Mouse (Mus musculus) kidney, embryonic 16.5 days (tissue): ENCODE results near the gene Ebf1. TPM values are rescaled to one million over a fixed set of nuclear protein-coding genes. Genes with fewer than 3 reads are reported as not detected.

Experiments
- ATAC-seq: fragments of 200-750 bp; cut with Nextera tagmentation; 2 replicates; pipeline ENCODE4 v1.8.0; 2017; ENCODE audit warnings: moderate TSS enrichment; ENCODE audit not compliant: low FRiP score, low TSS enrichment
- H3K27ac ChIP-seq: fragments of 300-500 bp; sonication (generic); 2 replicates; pipeline ENCODE4 v1.5.1; 2014; ENCODE audit warnings: low read length
- H3K27me3 ChIP-seq: fragments of 300-500 bp; sonication (generic); 2 replicates; pipeline ENCODE4 v1.6.1; 2014; ENCODE audit warnings: low read length, control low read depth, mixed read lengths; ENCODE audit not compliant: insufficient read depth
- H3K36me3 ChIP-seq: fragments of 300-500 bp; sonication (generic); 2 replicates; pipeline ENCODE4 v1.6.1; 2014; ENCODE audit warnings: low read length, control low read depth, mixed read lengths; ENCODE audit not compliant: insufficient read depth
- H3K4me1 ChIP-seq: fragments of 300-500 bp; sonication (generic); 2 replicates; pipeline ENCODE4 v1.6.1; 2014; ENCODE audit warnings: low read length, control low read depth, mixed read lengths; ENCODE audit not compliant: insufficient read depth
- H3K4me2 ChIP-seq: fragments of 300-500 bp; sonication (generic); replicated peaks from 2 replicates; pipeline ENCODE4 v1.6.1; 2014; ENCODE audit warnings: low read depth, low read length
- H3K4me3 ChIP-seq: fragments of 300-500 bp; sonication (generic); 2 replicates; pipeline ENCODE4 v1.5.1; 2014; ENCODE audit warnings: mild to moderate bottlenecking, low read length
- H3K9ac ChIP-seq: fragments of 300-500 bp; sonication (generic); replicated peaks from 2 replicates; pipeline ENCODE4 v1.6.1; 2014; ENCODE audit warnings: low read length
- H3K9me3 ChIP-seq: fragments of 300-500 bp; sonication (generic); 2 replicates; pipeline ENCODE4 v1.6.1; 2016; ENCODE audit warnings: low read length, control low read depth
- WGBS: fragments of 180-500 bp; shearing (Covaris S2); extraction: QIAGEN DNeasy Blood & Tissue Kit; methylation state at CpG from one replicate; pipeline ENCODE4 v1.1.7; 2014; 5-methylcytosine and 5-hydroxymethylcytosine counted together
- polyA plus RNA-seq: library from polyadenylated mRNA; unstranded; fragments of >200 nt; fragmentation: Nextera tagmentation; extraction: Ambion mirVana; gene quantifications from 2 replicates; pipeline ENCODE4 v1.2.1, GENCODE M21; 2015

Ebf1 gene
- polyA plus RNA-seq, 1 experiment from 2014 or later, result 24.1 TPM

DNA sequence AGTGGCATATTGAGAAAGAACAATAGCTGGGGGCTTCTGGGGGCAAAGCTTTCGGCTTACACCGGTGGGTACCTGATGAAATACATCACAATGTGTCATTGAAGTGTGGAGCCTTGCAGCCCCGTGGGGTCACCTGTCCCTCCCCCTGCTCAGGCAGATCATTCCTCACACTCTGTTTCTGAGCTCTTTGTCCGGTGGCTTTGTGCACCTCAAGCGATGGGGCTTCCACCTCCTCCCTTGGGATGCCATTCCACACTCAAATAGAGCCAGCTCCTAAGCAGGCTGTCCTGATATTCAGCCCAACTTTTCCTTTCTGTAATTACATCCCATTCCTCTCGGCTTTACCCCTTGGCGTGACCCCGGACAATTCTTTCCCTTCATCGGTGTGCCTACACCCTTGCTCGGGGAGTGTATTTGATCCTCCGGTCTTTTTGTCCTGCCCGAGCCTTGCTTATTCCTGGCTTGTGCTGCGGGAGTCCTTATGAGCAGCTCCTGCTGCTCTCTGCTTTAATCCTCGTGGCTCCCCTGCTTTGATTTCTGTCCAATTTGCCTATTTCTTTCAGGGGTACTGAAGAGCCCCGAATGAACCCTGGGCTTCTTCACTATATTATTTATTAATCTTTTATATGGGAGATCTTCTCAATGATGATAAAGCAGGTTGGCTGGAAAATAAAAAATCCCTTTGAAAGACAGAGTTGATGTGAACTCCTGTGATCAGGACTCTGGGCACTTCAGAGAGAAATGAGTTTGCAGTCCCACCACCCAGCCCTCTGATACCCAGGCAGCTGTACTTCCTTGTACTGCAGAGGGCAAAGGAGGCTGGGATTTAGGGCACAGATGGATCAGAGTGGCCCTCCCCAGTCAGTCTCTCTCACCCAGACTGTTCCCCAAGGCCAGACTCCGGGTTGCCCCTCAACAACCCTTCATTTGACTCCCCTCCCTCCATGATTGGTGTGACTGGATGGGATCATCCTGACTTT lies 160.5 kb downstream of the Ebf1 start:
- ATAC-seq, result no peak
- Histone ChIP-seq H3K4me3 (no peak overlapping the region), H3K27ac (no peak overlapping the region), H3K4me2 (no peak overlapping the region), H3K36me3 (no peaks in the 10 kb centered on the region), H3K9me3 (no peaks in the 10 kb centered on the region), H3K9ac (no peak overlapping the region), H3K27me3 (no peaks in the 10 kb centered on the region), H3K4me1 (0 out of 2 replicates have a peak, but pooled peaks cover 2% of the 10 kb centered on the region)
- WGBS, result 57% methylated on average over 16 of the region's 16 CpGs

DNA sequence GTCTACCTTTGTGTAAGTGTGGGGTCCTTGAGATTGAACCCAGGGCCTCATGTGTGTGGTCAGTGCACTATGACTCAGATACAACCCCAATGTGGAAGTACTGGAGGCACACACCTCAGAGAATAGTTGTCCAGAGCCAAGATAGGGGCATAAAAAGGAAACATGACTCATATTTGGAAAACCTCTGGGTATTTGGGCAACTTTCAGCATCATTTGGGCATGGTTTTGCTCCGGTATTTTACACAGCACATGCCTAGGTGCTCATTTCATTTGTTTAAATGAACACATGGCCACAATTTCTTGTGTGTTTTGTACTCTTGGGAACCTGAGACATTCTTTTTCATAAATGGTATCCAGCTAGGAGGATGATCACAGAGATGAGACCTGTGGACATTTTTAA lies 161.9 kb downstream of the Ebf1 start:
- 0 out of 2 replicates have a peak, but pooled peaks cover 2% of the 10 kb centered on the region for H3K4me1 ChIP-seq
- no peaks in the 10 kb centered on the region for H3K9me3 ChIP-seq
- H3K4me3 ChIP-seq, result no peak overlapping the region
- 97% methylated on average over 1 of the region's 1 CpGs for WGBS
- no peaks in the 10 kb centered on the region for H3K27me3 ChIP-seq
- no peak for ATAC-seq
- H3K36me3 ChIP-seq, result no peaks in the 10 kb centered on the region
- H3K4me2 ChIP-seq, result no peak overlapping the region
- no peak overlapping the region for H3K9ac ChIP-seq
- no peak overlapping the region for H3K27ac ChIP-seq

DNA sequence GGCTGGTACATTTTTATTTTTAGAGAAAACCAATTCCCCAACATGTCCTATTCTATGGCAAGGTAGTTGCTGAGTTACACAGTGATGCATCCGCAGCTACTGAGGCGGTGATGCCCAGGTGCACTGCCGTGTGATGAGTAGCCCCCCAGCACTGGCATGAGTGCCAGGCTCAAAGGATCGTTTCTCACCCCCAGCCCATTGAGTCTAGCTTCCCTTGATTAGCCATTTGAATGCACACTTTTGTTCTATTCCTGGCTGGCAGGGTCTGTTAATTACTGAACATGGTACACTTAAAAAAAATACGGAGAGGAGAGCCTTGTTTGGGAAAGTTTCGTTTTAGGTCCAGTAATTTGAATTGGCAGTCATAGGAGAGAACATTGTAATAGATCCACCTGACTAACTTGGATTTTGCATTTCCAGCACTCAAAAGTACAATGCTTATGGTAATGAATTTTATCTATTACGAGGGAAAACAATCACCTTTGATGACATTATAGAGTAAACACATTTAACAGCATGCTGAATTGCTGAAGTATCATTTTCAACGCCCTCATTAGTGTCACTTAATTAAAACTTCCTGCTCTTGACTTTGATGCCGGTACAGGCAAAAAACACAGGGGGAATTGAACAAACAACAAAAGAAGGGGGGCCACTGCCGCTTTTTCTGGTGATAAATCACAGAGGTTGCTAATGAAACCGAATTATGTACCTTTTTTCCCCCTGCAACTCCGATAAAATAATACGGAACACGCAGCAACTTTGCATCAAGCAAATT lies 167.3 kb downstream of the Ebf1 start:
- no peak overlapping the region for H3K4me2 ChIP-seq
- no peaks in the 10 kb centered on the region for H3K27me3 ChIP-seq
- H3K9ac ChIP-seq, result no peak overlapping the region
- no peaks in the 10 kb centered on the region for H3K9me3 ChIP-seq
- H3K4me3 ChIP-seq, result no peak overlapping the region
- 57% methylated on average over 14 of the region's 14 CpGs for WGBS
- no peaks in the 10 kb centered on the region for H3K36me3 ChIP-seq
- ATAC-seq, result no peak
- 0 out of 2 replicates have a peak, but pooled peaks cover 2% of the 10 kb centered on the region for H3K4me1 ChIP-seq
- no peak overlapping the region for H3K27ac ChIP-seq

DNA sequence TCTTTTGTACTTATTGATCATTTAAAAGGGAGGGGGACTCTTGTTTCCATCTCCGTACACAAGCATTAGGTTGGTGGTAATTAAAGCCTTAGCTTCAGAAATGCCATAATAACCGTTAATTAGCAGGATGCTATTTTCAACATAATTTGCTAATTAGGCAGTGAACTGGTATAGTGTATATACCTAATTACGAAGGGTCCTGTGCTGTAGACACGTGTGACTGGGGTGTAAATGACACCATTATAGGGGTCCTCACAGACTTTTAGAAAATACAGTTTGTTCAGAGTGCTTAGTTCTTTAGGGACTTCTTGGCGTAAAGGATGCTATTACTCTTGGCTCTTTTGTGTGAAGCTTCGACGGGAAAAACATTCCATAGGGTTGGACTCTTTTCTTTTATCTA lies 167.9 kb downstream of the Ebf1 start:
- WGBS, result 48% methylated on average over 7 of the region's 7 CpGs
- 0 out of 2 replicates have a peak, but pooled peaks cover 2% of the 10 kb centered on the region for H3K4me1 ChIP-seq
- H3K4me3 ChIP-seq, result no peak overlapping the region
- no peaks in the 10 kb centered on the region for H3K36me3 ChIP-seq
- H3K9ac ChIP-seq, result no peak overlapping the region
- no peaks in the 10 kb centered on the region for H3K27me3 ChIP-seq
- H3K9me3 ChIP-seq, result no peaks in the 10 kb centered on the region
- H3K27ac ChIP-seq, result no peak overlapping the region
- no peak overlapping the region for H3K4me2 ChIP-seq
- no peak for ATAC-seq

DNA sequence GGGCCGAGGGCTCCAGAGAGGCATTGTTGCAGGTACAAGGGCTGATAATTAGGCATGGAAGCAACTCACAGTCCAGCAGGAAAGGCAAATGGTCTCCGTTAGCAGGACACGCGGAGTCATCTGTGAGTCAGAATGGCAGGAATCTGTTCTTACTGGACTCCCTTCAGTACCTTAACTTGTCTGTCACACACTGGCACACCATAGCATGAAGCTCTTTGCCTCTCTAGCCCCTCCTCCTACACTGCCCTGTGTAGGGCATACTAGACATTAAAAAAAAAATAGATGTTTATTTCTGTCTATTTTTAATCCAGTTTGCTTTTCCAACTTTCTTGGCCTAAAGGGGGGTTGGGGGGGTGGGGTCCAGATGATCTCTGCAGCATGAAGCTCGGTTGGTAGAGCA lies 168.4 kb downstream of the Ebf1 start:
- no peak overlapping the region for H3K9ac ChIP-seq
- no peak overlapping the region for H3K27ac ChIP-seq
- 60% methylated on average over 5 of the region's 5 CpGs for WGBS
- no peaks in the 10 kb centered on the region for H3K27me3 ChIP-seq
- no peak overlapping the region for H3K4me3 ChIP-seq
- no peak overlapping the region for H3K4me2 ChIP-seq
- no peak for ATAC-seq
- no peaks in the 10 kb centered on the region for H3K36me3 ChIP-seq
- no peaks in the 10 kb centered on the region for H3K9me3 ChIP-seq
- H3K4me1 ChIP-seq, result 0 out of 2 replicates have a peak, but pooled peaks cover 2% of the 10 kb centered on the region

DNA sequence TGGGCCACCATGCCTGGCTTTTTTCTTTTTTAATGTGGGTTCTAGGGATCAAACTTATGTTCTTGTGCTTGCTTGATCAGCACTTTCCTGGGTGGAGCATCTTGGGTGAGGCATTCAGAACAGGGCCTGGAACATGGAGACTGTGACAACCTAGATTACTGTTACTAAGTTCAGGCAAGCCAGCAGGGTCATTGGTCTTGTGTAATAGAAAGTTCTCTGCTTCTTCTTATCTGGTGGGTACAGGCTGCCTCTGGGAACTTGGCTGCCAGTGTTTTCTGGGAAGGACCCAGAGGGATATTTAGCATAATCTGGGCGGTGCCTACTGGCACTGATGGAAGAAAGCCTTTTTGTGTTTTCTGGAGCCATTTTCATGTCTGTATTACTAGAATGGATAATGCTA lies 170.9 kb downstream of the Ebf1 start:
- H3K27me3 ChIP-seq, result no peaks in the 10 kb centered on the region
- no peak overlapping the region for H3K9ac ChIP-seq
- no peak for ATAC-seq
- H3K4me1 ChIP-seq, result no peaks in the 10 kb centered on the region
- no peak overlapping the region for H3K4me2 ChIP-seq
- no peak overlapping the region for H3K4me3 ChIP-seq
- no peaks in the 10 kb centered on the region for H3K36me3 ChIP-seq
- H3K27ac ChIP-seq, result no peak overlapping the region
- H3K9me3 ChIP-seq, result no peaks in the 10 kb centered on the region
- WGBS, result 100% methylated on average over 1 of the region's 1 CpGs

DNA sequence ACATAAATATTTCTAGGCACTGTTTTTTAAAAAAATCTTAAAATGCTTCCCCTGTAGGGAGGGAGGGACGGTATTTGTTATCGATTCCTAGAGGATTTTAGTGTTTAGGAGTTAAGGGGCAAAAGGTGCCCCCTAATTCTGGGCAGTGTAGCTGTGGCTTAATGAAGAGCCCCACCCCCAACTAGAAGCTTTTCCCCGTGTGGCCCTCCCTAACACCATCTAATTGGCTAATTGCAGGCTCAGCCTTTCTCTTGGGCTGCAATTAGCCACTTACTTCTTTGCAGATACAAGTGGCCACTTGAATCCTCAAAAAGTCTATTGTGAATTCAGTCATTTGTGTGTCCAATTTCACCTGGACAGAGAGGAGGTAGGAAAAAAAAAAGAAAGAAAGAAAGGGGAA lies 175.7 kb downstream of the Ebf1 start:
- Histone ChIP-seq H3K9me3 (no peaks in the 10 kb centered on the region), H3K4me3 (no peak overlapping the region), H3K36me3 (no peaks in the 10 kb centered on the region), H3K9ac (no peak overlapping the region), H3K27me3 (no peaks in the 10 kb centered on the region), H3K27ac (no peak overlapping the region), H3K4me1 (no peaks in the 10 kb centered on the region), H3K4me2 (no peak overlapping the region)
- no peak for ATAC-seq
- WGBS, result 6% methylated on average over 3 of the region's 3 CpGs

DNA sequence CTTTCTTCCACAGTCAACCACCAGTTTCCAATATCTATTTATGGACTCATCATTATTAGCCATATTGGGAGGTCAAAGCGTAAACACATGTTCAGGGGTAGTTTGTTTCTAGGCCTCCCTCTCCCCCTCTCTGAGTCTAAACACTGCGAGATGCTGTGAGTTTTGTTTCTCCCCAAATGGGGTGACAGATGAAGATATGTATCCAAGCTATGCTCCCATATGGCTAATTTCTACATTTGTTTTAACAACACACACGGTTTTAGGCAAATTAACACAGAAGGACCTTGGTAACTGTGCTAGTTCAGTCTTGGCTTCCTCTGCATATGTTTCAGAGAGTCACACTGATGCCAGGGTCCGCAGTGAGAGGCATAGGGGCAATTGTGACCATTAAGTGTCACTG lies 177.8 kb downstream of the Ebf1 start:
- WGBS, result 90% methylated on average over 4 of the region's 4 CpGs
- H3K27ac ChIP-seq, result no peak overlapping the region
- no peak overlapping the region for H3K4me3 ChIP-seq
- no peaks in the 10 kb centered on the region for H3K4me1 ChIP-seq
- no peak overlapping the region for H3K9ac ChIP-seq
- no peak for ATAC-seq
- no peaks in the 10 kb centered on the region for H3K27me3 ChIP-seq
- H3K9me3 ChIP-seq, result no peaks in the 10 kb centered on the region
- no peaks in the 10 kb centered on the region for H3K36me3 ChIP-seq
- no peak overlapping the region for H3K4me2 ChIP-seq

DNA sequence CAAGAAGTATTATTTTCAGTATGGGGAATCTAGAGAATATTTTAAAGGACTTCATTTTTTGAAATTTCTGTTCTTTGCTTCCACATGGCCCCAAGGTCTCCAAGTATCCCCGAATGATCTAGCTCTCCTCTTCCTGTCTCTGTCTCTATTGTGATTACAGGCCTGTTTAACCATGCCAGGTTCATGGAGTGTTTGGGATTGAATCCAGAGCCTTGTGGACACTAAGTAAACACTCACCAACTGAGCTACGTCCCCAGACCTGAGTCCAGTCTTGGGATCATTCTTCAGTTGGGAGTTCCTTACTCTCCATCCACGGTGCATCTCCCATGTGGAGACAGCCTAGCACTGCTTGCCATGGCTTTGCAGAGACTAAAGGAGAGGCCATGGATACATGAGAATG lies 178.7 kb downstream of the Ebf1 start:
- Histone ChIP-seq H3K27ac (no peak overlapping the region), H3K9me3 (no peaks in the 10 kb centered on the region), H3K27me3 (no peaks in the 10 kb centered on the region), H3K36me3 (no peaks in the 10 kb centered on the region), H3K4me3 (no peak overlapping the region), H3K9ac (no peak overlapping the region), H3K4me1 (no peaks in the 10 kb centered on the region), H3K4me2 (no peak overlapping the region)
- WGBS, result 88% methylated on average over 3 of the region's 3 CpGs
- no peak for ATAC-seq

DNA sequence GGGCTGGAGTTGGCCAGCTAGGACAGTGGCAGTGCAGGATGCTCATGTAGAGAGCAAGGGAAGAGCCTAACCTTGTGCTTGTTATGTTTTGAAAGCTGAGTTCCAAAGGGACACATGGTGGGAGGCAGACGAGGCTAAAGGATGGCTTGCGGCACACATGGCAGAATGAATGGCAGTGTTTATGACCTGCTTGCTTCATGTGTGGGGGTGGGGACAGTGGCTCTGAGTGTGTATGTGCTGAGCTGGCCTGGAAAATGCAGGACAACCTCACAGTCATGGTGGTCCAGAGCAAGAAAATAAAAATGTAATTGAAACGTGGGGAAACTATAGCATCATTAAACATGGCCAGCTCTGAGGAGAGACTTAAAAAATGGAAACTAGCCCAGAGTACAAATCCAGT lies 181.2 kb downstream of the Ebf1 start:
- no peak overlapping the region for H3K27ac ChIP-seq
- H3K4me2 ChIP-seq, result no peak overlapping the region
- H3K9me3 ChIP-seq, result no peaks in the 10 kb centered on the region
- peak; percentile 54; the same call in 1 of the 2 replicates for ATAC-seq
- WGBS, result 24% methylated on average over 3 of the region's 3 CpGs
- no peaks in the 10 kb centered on the region for H3K27me3 ChIP-seq
- H3K36me3 ChIP-seq, result no peaks in the 10 kb centered on the region
- no peaks in the 10 kb centered on the region for H3K4me1 ChIP-seq
- H3K9ac ChIP-seq, result no peak overlapping the region
- no peak overlapping the region for H3K4me3 ChIP-seq
